Mouse (Mus musculus): ENCODE data around the gene P3h4. TPM values are rescaled to one million over a fixed set of nuclear protein-coding genes. Genes with fewer than 3 reads are reported as not detected.

The P3h4 gene
- polyA plus RNA-seq, 1 experiment from 2014 or later = 17.6 TPM

DNA sequence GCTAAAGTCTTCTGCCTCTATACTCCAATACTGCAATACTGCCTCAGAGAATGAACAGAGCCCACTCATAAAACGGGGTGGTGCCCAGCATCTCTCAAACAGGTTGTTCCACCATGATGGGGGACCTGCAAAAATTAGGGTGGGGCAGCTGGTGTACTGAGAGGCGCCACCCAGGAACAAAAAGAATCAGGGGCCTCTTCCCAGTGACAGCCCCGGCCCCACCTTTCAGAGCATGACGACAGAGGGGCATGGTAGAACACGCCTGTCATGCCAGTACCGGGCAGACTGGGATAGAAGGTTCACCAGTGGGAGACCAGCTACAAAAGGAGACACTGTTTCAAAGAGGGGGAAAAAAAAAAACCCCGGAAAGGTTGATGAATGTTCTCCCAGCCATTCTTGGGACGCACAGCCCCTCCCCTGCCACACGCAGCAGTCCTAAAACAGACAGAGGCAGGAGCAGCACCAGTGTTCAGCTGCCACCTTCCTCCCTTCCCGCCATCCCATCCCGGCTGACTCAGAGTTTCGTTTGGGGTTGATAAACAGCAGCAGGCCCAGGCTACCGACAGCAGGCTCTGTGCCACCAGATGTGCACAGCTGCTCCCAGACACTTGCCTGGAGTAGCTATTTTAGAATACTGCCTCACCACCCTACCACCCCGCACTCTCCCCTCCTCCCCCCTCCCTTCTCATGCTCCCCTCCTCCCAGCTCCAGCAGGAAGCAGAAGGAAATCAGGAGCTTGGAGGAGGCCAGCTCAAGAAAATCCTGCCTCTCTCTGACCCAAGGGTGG is 26.9 kb downstream of the P3h4 start:
- Histone ChIP-seq H3K9ac (peak overlapping the region; percentile 29; the same call in 1 of the 2 replicates), H3K4me2 (no peak overlapping the region), H3K4me1 (replicated peaks) (peaks cover 33% of the 10 kb centered on the region), H3K27ac (0 out of 2 replicates have a peak overlapping the region, but pooled peaks have one; percentile 4), H3K4me3 (no peak overlapping the region), H3K27me3 (no peaks in the 10 kb centered on the region), H3K36me3 (peaks cover 38% of the 10 kb centered on the region), H3K9me3 (no peaks in the 10 kb centered on the region)
- no peak for ATAC-seq (ENCODE audit: low FRiP score)
- WGBS = 51% methylated on average over 14 of the region's 14 CpGs

DNA sequence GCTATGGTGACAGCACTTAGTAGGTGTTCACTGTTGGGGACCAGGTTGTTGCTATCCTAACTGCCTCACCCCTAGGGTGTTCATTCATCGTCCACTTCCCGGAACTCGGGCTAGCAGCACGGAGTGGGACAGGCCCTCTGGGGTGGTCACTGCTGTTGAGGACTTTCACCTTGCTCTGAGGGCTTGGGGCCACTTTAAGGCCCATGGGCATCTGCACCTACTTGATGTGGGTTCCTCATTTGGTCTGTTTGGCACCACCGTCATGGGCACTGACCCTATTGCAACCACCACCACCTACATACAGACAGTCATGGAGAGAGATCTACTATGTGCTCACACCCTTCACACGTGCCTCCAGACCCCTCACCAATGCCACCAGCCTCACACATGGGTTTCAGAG is 27.5 kb downstream of the P3h4 start:
- no peaks in the 10 kb centered on the region for H3K27me3 ChIP-seq
- no peak overlapping the region for H3K4me2 ChIP-seq
- WGBS = 87% methylated on average over 6 of the region's 6 CpGs
- no peak overlapping the region for H3K27ac ChIP-seq
- peaks cover 33% of the 10 kb centered on the region for H3K4me1 ChIP-seq (replicated peaks)
- H3K4me3 ChIP-seq = no peak overlapping the region
- H3K36me3 ChIP-seq = peaks cover 45% of the 10 kb centered on the region
- no peak overlapping the region for H3K9ac ChIP-seq
- H3K9me3 ChIP-seq = no peaks in the 10 kb centered on the region
- ATAC-seq (ENCODE audit: low FRiP score) = no peak

DNA sequence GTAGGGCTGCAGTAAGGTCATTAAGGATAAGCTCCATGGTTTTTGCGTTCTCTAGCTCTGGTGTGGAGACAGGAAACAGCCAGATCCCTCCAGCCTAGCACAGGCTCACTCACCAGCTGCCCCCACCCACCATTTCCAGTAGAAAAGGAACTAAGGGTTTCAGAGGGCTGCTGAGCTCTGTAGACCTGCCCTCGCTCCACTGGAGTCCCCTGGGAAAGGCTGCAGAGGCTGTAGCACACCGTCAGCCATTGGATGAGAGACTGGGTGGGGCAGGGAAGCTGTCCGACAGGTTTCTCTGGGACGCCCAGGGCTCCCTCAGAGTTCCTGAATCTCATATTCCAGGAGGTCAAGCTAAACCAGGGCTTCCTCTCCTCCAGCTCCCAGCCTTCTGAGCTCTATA is 28.1 kb downstream of the P3h4 start:
- no peak overlapping the region for H3K9ac ChIP-seq
- no peak overlapping the region for H3K27ac ChIP-seq
- H3K4me2 ChIP-seq = no peak overlapping the region
- ATAC-seq (ENCODE audit: low FRiP score) = no peak
- no peak overlapping the region for H3K4me3 ChIP-seq
- 49% methylated on average over 5 of the region's 5 CpGs for WGBS
- no peaks in the 10 kb centered on the region for H3K27me3 ChIP-seq
- H3K9me3 ChIP-seq = no peaks in the 10 kb centered on the region
- H3K4me1 ChIP-seq (replicated peaks) = peaks cover 33% of the 10 kb centered on the region
- peaks cover 50% of the 10 kb centered on the region for H3K36me3 ChIP-seq

DNA sequence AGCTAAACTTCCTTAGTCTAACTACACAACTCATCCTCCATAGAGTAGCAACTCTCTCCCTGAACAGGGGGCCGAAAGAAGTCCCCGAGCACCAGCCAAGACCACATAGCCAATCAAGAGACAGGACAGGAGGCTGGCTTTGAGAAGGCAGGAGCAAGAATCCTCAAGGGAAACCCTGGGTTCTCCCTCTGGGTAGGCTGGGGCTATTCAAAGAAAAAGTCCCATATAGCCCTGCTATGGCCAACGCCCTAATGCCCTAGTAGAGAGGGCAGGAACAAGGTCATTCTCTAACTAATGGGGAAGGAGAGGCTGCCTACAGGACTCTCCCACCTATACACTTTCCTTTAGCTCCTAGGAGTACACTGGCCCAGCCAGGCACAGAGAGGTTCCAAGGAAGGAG is 29.6 kb downstream of the P3h4 start:
- no peaks in the 10 kb centered on the region for H3K27me3 ChIP-seq
- no peaks in the 10 kb centered on the region for H3K9me3 ChIP-seq
- H3K9ac ChIP-seq = no peak overlapping the region
- ATAC-seq (ENCODE audit: low FRiP score) = no peak
- no peak overlapping the region for H3K4me3 ChIP-seq
- H3K27ac ChIP-seq = no peak overlapping the region
- H3K4me1 ChIP-seq (replicated peaks) = peaks cover 17% of the 10 kb centered on the region
- H3K36me3 ChIP-seq = peaks cover 65% of the 10 kb centered on the region
- WGBS = 89% methylated on average over 3 of the region's 3 CpGs
- no peak overlapping the region for H3K4me2 ChIP-seq

DNA sequence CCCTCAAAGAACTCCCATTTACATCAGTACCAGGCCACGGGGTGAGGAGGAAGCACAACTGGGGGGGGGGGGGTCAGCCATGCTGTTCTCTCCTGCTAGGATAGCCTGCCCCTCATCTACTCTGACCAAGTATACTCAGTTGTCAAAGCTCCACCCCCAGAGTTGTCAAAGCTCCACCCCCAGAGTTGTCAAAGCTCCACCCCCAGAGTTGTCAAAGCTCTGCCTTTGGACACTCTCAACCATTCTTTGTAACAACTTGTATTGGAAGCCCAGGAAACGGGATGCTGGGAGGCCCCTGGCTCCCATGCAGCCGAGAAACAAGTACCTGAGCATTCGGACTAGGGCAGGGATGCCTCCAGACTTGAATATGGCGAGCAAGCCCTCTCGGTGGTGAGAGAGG is 32.0 kb downstream of the P3h4 start:
- ATAC-seq (ENCODE audit: low FRiP score) = no peak
- peaks cover 84% of the 10 kb centered on the region for H3K36me3 ChIP-seq
- H3K4me2 ChIP-seq = no peak overlapping the region
- H3K4me1 ChIP-seq (replicated peaks) = peaks cover 3% of the 10 kb centered on the region
- H3K27me3 ChIP-seq = no peaks in the 10 kb centered on the region
- no peaks in the 10 kb centered on the region for H3K9me3 ChIP-seq
- no peak overlapping the region for H3K4me3 ChIP-seq
- WGBS = 84% methylated on average over 6 of the region's 6 CpGs
- no peak overlapping the region for H3K27ac ChIP-seq
- no peak overlapping the region for H3K9ac ChIP-seq

DNA sequence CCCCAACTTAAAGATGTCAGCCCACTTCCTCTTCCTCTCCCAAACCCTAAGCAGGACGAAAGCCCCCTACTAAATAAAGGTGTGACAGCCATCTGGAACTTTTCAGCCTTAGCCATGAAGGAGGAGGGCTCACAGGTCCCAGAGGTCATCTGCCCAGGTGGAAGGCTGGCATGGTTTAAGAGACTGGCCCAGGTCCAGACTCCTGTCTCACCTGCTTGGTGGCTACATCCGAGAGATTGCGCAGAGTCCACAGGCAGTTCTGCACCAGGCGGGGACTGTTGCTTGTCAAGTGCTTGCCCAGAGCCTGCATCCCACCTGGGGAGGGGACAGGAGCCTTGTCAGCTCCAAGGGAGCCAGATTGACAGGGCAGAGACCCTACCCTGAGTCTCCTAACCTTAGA is 35.3 kb downstream of the P3h4 start:
- Histone ChIP-seq H3K36me3 (peaks cover 91% of the 10 kb centered on the region), H3K9ac (no peak overlapping the region), H3K4me3 (no peak overlapping the region), H3K9me3 (no peaks in the 10 kb centered on the region), H3K27ac (no peak overlapping the region), H3K4me1 (replicated peaks) (no peaks in the 10 kb centered on the region), H3K4me2 (no peak overlapping the region), H3K27me3 (no peaks in the 10 kb centered on the region)
- WGBS = 96% methylated on average over 4 of the region's 4 CpGs
- ATAC-seq (ENCODE audit: low FRiP score) = no peak

DNA sequence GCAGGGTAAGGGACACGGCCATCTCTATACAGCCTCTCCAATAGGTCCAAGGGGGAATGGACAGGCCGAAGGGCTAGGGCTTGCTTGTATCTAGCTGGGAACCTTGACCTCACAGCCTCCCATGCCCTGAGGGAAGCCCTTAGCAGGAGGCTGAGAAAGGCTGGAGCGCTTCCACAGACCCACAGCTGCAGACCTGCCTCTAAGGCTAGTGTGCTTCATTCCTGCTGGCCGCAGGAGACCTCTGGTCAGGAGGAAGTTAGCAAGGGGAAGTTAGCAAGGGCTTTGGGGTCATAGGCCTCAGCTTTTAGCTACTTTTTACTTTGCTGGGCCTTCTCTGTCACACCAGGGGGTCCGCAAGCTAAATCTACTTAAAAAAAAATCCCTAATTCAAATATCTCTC is 36.2 kb downstream of the P3h4 start:
- 89% methylated on average over 5 of the region's 5 CpGs for WGBS
- Histone ChIP-seq H3K36me3 (peaks cover 91% of the 10 kb centered on the region), H3K9ac (no peak overlapping the region), H3K4me2 (no peak overlapping the region), H3K4me3 (no peak overlapping the region), H3K27me3 (no peaks in the 10 kb centered on the region), H3K27ac (no peak overlapping the region), H3K9me3 (no peaks in the 10 kb centered on the region), H3K4me1 (replicated peaks) (no peaks in the 10 kb centered on the region)
- ATAC-seq (ENCODE audit: low FRiP score) = no peak

DNA sequence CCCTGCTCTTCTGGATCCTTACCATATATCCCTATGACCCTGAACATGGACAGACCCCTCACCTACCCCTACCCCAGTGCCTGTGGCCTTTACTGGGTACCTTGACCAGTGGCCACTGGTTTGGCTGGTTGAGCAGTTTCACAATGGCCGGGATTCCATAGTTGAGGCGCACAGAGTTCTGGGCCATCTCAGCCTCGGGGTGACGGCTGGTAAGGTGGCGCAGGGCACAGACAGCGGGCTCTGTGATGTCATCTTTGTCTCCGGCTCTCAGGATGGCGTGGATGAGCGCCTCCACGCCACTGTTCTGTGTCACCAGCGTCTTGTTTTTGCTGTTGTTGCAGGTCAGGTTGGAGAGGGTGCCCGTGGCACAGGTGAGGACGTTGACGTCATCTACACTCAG is 36.6 kb downstream of the P3h4 start:
- 96% methylated on average over 14 of the region's 14 CpGs for WGBS
- Histone ChIP-seq H3K27me3 (no peaks in the 10 kb centered on the region), H3K9me3 (no peaks in the 10 kb centered on the region), H3K4me3 (no peak overlapping the region), H3K36me3 (peaks cover 91% of the 10 kb centered on the region), H3K4me1 (replicated peaks) (no peaks in the 10 kb centered on the region), H3K9ac (no peak overlapping the region), H3K27ac (no peak overlapping the region), H3K4me2 (no peak overlapping the region)
- ATAC-seq (ENCODE audit: low FRiP score) = no peak

DNA sequence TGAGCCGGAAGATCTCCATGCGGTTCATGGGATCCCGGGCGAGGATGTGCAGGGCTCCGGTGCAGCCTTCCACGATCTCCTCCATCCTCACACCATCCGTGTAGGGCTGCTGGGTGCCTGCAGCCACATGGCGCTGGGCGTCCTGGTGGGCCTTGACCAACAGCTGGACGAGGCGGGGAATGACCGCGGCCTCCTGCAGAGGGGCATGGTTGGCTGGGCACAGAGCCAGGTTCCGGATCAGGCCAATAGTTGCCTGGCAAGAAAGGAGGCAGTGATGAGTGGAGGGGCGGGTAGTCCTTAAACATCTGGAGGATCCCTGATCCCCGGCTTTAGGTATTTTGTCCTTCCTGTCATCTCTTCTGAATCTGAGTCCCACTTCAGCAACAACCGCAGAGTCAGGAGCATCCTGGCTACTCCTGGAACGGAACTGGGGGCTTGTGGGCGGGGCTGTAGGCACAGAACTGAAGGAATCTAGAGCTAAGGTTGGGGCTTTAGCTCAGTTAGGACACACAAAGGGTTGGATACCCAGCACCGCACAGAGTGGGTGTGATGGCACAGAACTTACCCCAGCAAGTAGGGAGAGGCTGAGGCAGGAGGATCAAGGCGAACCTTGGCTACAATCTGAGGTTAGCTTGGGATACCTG is 37.8 kb downstream of the P3h4 start:
- 91% methylated on average over 21 of the region's 21 CpGs for WGBS
- H3K4me2 ChIP-seq = no peak overlapping the region
- H3K4me3 ChIP-seq = no peak overlapping the region
- H3K9me3 ChIP-seq = no peaks in the 10 kb centered on the region
- no peaks in the 10 kb centered on the region for H3K4me1 ChIP-seq (replicated peaks)
- peaks cover 90% of the 10 kb centered on the region for H3K36me3 ChIP-seq
- H3K27ac ChIP-seq = no peak overlapping the region; the same call in 1 of the 2 replicates
- ATAC-seq (ENCODE audit: low FRiP score) = no peak
- no peaks in the 10 kb centered on the region for H3K27me3 ChIP-seq
- no peak overlapping the region for H3K9ac ChIP-seq

DNA sequence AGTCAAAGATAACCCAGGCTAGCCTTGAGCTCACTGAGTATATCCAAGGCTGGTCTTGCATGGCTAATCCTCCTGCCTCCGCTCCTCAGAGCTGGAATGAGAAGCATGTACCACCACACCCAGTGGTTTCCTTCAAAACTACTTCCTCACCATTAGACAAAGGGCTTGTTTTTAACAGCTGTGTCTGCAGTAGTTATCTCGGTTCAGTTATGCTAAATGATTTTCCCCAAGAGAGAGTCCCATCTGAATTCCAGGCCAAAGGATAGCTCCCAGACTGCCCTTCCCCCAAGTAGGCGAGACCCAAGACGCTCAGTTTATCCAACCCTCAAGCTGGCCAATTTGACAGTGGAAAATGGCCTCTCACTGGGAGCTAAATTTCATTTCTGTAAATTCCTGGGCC is 38.6 kb downstream of the P3h4 start:
- no peak overlapping the region for H3K4me3 ChIP-seq
- H3K27me3 ChIP-seq = no peaks in the 10 kb centered on the region
- no peak overlapping the region for H3K9ac ChIP-seq
- peaks cover 90% of the 10 kb centered on the region for H3K36me3 ChIP-seq
- no peaks in the 10 kb centered on the region for H3K4me1 ChIP-seq (replicated peaks)
- WGBS = 76% methylated on average over 4 of the region's 4 CpGs
- H3K27ac ChIP-seq = no peak overlapping the region
- H3K9me3 ChIP-seq = no peaks in the 10 kb centered on the region
- no peak overlapping the region for H3K4me2 ChIP-seq
- no peak for ATAC-seq (ENCODE audit: low FRiP score)

DNA sequence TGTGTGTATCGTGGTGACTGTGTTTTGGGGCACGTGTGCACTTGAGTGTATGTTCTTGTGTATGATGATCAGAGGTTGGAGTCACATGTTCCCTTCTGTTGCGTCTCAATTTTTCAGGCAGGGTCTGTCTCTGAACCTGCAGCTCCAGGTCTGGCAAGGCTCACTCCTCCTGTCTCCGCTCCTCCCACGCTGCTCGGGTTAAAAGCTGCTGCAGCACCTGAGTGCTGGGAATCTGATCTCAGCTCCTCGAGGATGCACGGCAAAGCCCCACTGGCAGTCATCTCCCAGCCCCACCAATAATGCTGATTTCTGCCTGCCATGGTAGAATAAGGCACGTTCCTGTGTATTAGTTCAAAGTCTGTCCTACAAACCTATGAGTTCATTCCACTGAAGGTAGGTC is 39.5 kb downstream of the P3h4 start:
- Histone ChIP-seq H3K4me1 (replicated peaks) (no peaks in the 10 kb centered on the region), H3K27ac (no peak overlapping the region), H3K4me3 (no peak overlapping the region), H3K4me2 (no peak overlapping the region), H3K36me3 (peaks cover 90% of the 10 kb centered on the region), H3K9me3 (no peaks in the 10 kb centered on the region), H3K9ac (no peak overlapping the region), H3K27me3 (no peaks in the 10 kb centered on the region)
- ATAC-seq (ENCODE audit: low FRiP score) = no peak
- WGBS = 90% methylated on average over 9 of the region's 9 CpGs

DNA sequence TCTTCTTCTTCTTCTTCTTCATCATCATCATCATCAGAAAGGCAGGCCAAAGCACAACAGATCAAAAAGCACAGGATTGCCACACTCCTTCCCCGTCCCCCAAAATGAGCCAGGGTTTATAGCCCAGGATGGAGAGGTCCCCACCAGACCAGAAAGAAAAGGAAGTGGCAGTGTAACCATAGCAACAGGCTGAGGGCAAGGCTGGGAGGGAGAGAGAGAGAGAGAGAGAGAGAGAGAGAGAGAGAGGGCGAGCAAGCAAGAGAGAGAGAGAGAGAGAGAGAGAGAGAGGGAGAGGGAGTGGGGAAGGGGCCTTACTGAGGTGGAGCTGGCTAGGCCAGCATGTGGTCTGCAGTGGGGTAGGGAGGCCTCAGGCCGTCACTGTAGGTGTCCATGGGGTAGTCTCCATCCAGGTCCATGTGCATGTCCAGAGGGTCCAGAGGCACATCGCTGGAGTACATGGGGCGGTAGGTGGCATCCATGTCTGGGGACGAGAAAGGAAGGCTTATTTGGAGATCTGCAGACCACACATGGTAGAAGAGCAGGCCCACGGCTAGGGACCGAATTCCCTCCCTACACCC is 42.6 kb downstream of the P3h4 start:
- no peak overlapping the region for H3K4me2 ChIP-seq
- WGBS = 66% methylated on average over 7 of the region's 8 CpGs
- no peaks in the 10 kb centered on the region for H3K9me3 ChIP-seq
- peak; percentile 32; the same call in 1 of the 2 replicates for ATAC-seq (ENCODE audit: low FRiP score)
- H3K27ac ChIP-seq = no peak overlapping the region
- H3K4me3 ChIP-seq = no peak overlapping the region
- H3K9ac ChIP-seq = no peak overlapping the region
- H3K4me1 ChIP-seq (replicated peaks) = no peaks in the 10 kb centered on the region
- peaks cover 71% of the 10 kb centered on the region for H3K36me3 ChIP-seq
- no peaks in the 10 kb centered on the region for H3K27me3 ChIP-seq

DNA sequence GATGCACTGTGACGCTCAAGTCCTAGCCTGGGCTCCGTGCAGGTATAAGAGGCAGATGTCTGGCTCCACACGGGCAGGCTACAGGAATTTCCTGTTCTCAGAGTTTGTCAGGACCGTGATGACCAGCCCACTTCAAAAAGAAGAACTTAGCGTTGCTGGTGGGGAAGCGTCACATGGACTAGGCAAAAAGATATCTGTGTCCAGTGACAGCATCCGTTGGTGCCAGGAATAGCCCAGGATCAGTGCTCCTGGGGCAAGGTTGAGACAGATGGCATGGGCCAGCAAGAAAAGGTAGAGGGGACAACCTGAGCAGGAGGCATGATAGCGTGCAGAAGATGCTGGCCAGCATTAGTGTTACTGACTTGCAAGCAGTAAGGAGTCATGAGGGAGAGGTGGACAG is 44.8 kb downstream of the P3h4 start:
- WGBS = 81% methylated on average over 8 of the region's 8 CpGs

More for the DNA sequence above, 44.8 kb downstream of the P3h4 start:
- Histone ChIP-seq H3K9ac (no peak overlapping the region), H3K4me1 (replicated peaks) (no peaks in the 10 kb centered on the region), H3K27ac (no peak overlapping the region), H3K36me3 (peaks cover 49% of the 10 kb centered on the region), H3K4me2 (no peak overlapping the region), H3K4me3 (no peak overlapping the region), H3K9me3 (no peaks in the 10 kb centered on the region), H3K27me3 (no peaks in the 10 kb centered on the region)
- no peak for ATAC-seq (ENCODE audit: low FRiP score)

Data from hindbrain, embryonic 13.5 days (tissue).